Mouse (Mus musculus): ENCODE results near the gene Pros1.

DNA sequence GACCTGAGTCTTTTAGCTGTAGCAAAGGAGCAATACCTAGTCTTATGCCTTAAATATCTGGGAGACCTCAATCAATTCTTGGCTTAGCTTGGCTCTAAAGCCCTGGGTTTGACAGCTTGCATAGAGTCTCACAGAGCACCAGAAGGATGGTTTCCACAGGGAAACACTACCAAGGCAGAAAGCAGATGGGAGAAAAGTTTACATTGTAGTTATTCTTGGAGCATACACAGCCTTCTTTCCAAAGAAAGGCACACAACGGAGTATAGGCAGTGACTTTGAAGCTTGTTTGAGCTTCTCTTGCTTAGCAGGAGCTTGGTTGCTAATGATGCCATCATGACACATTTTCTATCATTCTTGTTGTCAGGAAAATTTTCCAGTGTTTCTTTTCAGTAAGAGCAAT is 6.0 kb downstream of the Pros1 start:
- TF ChIP-seq CTCF (IDR thresholded peaks at IDR 0.05; ENCODE audit: low read depth) (no peak), EP300 (IDR thresholded peaks at IDR 0.05; ENCODE audit: low read depth) (no peak)
